8 mouse cellular contexts compared by ENCODE assay signal in the genomic region with DNA sequence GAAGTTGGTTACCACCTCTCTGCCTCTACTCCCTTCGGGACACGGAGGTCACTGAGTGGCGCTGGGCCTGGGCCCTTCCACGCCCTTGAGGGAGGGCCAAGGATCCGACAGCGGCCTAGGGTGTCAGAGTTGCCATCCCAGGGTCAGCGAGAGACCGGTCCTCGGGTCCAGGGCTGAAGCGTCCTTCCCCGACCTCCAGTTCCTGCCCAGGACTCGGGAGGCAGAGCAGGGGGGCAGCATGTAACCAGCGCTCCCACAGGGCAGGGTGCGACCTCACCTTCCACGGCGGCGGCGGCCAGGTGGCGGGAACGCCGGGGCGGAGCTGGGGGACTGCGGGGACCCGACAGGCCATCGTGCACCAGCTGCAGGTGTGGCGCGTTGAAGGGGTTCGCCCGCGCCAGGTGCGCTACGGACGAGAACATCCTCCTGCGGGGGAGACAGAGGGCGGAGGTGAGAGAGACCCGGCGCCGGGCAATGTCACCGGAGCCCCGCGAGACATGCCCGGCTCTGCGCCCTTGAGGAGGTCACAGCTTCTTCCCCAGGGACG. TPM values are rescaled to one million over a fixed set of nuclear protein-coding genes. Genes with fewer than 3 reads are reported as not detected.
DNase-seq lines count a peak whose midpoint lies in the region; ATAC-seq lines count a peak whose summit lies in the region.

No protein-coding gene starts in this region.

- peak; percentile 57; the same call in 1 of the 2 replicates for ATAC-seq in forebrain, embryonic 13.5 days
- ATAC-seq in hindbrain, embryonic 11.5 days (ENCODE audit: low FRiP score) = no peak; the same call in none of the 2 replicates
- peak; percentile 50 for ATAC-seq in liver, embryonic 11.5 days (replicated peaks; ENCODE audit: low FRiP score)
- ATAC-seq in midbrain, embryonic 16.5 days = no peak; the same call in none of the 2 replicates

- peaks cover 34% of the 10 kb centered on the region for H3K36me3 ChIP-seq in forebrain, embryonic 13.5 days (ENCODE audit: poor library complexity, severe bottlenecking)
- H3K36me3 ChIP-seq in hindbrain, embryonic 11.5 days (ENCODE audit: control insufficient read depth, insufficient read depth, low read length) = peaks cover 9% of the 10 kb centered on the region
- peaks cover 28% of the 10 kb centered on the region for H3K36me3 ChIP-seq in liver, embryonic 11.5 days (ENCODE audit: control insufficient read depth, insufficient read depth, low read length)
- peaks cover 13% of the 10 kb centered on the region for H3K36me3 ChIP-seq in midbrain, embryonic 16.5 days (ENCODE audit: control insufficient read depth, insufficient read depth, low read length)

- no peaks in the 10 kb centered on the region for H3K9me3 ChIP-seq in forebrain, embryonic 13.5 days (replicated peaks)
- no peaks in the 10 kb centered on the region for H3K9me3 ChIP-seq in hindbrain, embryonic 11.5 days (ENCODE audit: control insufficient read depth, low read length)
- H3K9me3 ChIP-seq in liver, embryonic 11.5 days (ENCODE audit: control insufficient read depth, low read length) = no peaks in the 10 kb centered on the region
- no peaks in the 10 kb centered on the region for H3K9me3 ChIP-seq in midbrain, embryonic 16.5 days (replicated peaks; ENCODE audit: control insufficient read depth, low read length, poor library complexity, severe bottlenecking)

- no peaks in the 10 kb centered on the region for H3K27me3 ChIP-seq in forebrain, embryonic 13.5 days
- H3K27me3 ChIP-seq in hindbrain, embryonic 11.5 days (ENCODE audit: control insufficient read depth, insufficient read depth, low read length) = no peaks in the 10 kb centered on the region
- no peaks in the 10 kb centered on the region for H3K27me3 ChIP-seq in liver, embryonic 11.5 days (replicated peaks; ENCODE audit: control insufficient read depth, insufficient read depth, low read length)
- H3K27me3 ChIP-seq in midbrain, embryonic 16.5 days (ENCODE audit: control insufficient read depth, insufficient read depth, low read depth, low read length) = no peaks in the 10 kb centered on the region

- WGBS in forebrain, embryonic 13.5 days = 0% methylated on average over 42 of the region's 44 CpGs
- WGBS in hindbrain, embryonic 11.5 days = 0% methylated on average over 43 of the region's 44 CpGs
- WGBS in liver, embryonic 11.5 days = under 1% methylated on average over 42 of the region's 44 CpGs
- under 1% methylated on average over 44 of the region's 44 CpGs for WGBS in midbrain, embryonic 16.5 days

- DNase-seq in kidney, adult 9 months = peak; percentile 65
- DNase-seq in kidney, adult 11 months = no peak
- DNase-seq in adrenal gland, postnatal 14 days = peak; percentile 89
- DNase-seq in hindbrain, embryonic 11.5 days (ENCODE audit: low spot score) = peak; percentile 42
- DNase-seq in liver, embryonic 11.5 days (ENCODE audit: low spot score) = peak; percentile 57
- DNase-seq in thymus, postnatal 4 days = peak; percentile 76

- peak overlapping the region; percentile 99 for H3K9ac ChIP-seq in forebrain, embryonic 13.5 days
- peak overlapping the region; percentile 89 for H3K9ac ChIP-seq in hindbrain, embryonic 11.5 days (ENCODE audit: low read depth, low read length)
- peak overlapping the region; percentile 97 for H3K9ac ChIP-seq in liver, embryonic 11.5 days (ENCODE audit: low read depth, low read length)
- peak overlapping the region; percentile 92 for H3K9ac ChIP-seq in midbrain, embryonic 16.5 days (ENCODE audit: low read depth, low read length)

- peaks cover 21% of the 10 kb centered on the region for H3K4me1 ChIP-seq in forebrain, embryonic 13.5 days
- no peaks in the 10 kb centered on the region for H3K4me1 ChIP-seq in hindbrain, embryonic 11.5 days (replicated peaks; ENCODE audit: control insufficient read depth, insufficient read depth, low read length)
- peaks cover 19% of the 10 kb centered on the region for H3K4me1 ChIP-seq in liver, embryonic 11.5 days (replicated peaks; ENCODE audit: control insufficient read depth, insufficient read depth, low read length)
- H3K4me1 ChIP-seq in midbrain, embryonic 16.5 days (ENCODE audit: control insufficient read depth, insufficient read depth, low read length) = peaks cover 20% of the 10 kb centered on the region

- peak overlapping the region; percentile 87 for H3K27ac ChIP-seq in forebrain, embryonic 13.5 days
- peak overlapping the region; percentile 84 for H3K27ac ChIP-seq in hindbrain, embryonic 11.5 days (ENCODE audit: low read depth, low read length)
- peak overlapping the region; percentile 90 for H3K27ac ChIP-seq in liver, embryonic 11.5 days (ENCODE audit: low read depth, low read length)
- peak overlapping the region; percentile 93 for H3K27ac ChIP-seq in midbrain, embryonic 16.5 days (ENCODE audit: low read length)

- peak overlapping the region; percentile 99 for H3K4me3 ChIP-seq in forebrain, embryonic 13.5 days
- H3K4me3 ChIP-seq in hindbrain, embryonic 11.5 days (ENCODE audit: low read depth, low read length) = peak overlapping the region; percentile 63
- peak overlapping the region; percentile 98 for H3K4me3 ChIP-seq in liver, embryonic 11.5 days (ENCODE audit: low read depth, low read length)
- peak overlapping the region; percentile 85 for H3K4me3 ChIP-seq in midbrain, embryonic 16.5 days (ENCODE audit: low read depth, low read length)

- H3K4me2 ChIP-seq in forebrain, embryonic 13.5 days = peak overlapping the region; percentile 98
- peak overlapping the region; percentile 91 for H3K4me2 ChIP-seq in hindbrain, embryonic 11.5 days (replicated peaks; ENCODE audit: low read depth, low read length)
- peak overlapping the region; percentile 82 for H3K4me2 ChIP-seq in liver, embryonic 11.5 days
- peak overlapping the region; percentile 82 for H3K4me2 ChIP-seq in midbrain, embryonic 16.5 days (ENCODE audit: low read length)

RNA-seq across cellular contexts. Expression of a gene that starts 0.5 kb away (rescaled TPM):
- total RNA-seq in adrenal gland, postnatal 14 days (2021) = 859 and 881 TPM in 2 replicates
- polyA plus RNA-seq in forebrain, embryonic 13.5 days (2015; fragmentation: Nextera tagmentation; extraction: Ambion mirVana) = 439 and 465 TPM in 2 replicates
- polyA plus RNA-seq in hindbrain, embryonic 11.5 days (2014; fragmentation: Nextera tagmentation; extraction: Ambion mirVana) = 426 and 455 TPM in 2 replicates
- polyA plus RNA-seq in liver, embryonic 11.5 days (2014; fragmentation: Nextera tagmentation; extraction: Ambion mirVana) = 481 and 504 TPM in 2 replicates
- 523 and 571 TPM in 2 replicates for polyA plus RNA-seq in midbrain, embryonic 16.5 days (2015; fragmentation: Nextera tagmentation; extraction: Ambion mirVana)

RNA-seq across cellular contexts. Expression of a gene that starts 40.6 kb away (rescaled TPM):
- 30.8 and 34.5 TPM in 2 replicates for total RNA-seq in adrenal gland, postnatal 14 days (2021)
- 13.0 and 14.7 TPM in 2 replicates for polyA plus RNA-seq in forebrain, embryonic 13.5 days (2015; fragmentation: Nextera tagmentation; extraction: Ambion mirVana)
- polyA plus RNA-seq in hindbrain, embryonic 11.5 days (2014; fragmentation: Nextera tagmentation; extraction: Ambion mirVana) = 24.7 and 25.7 TPM in 2 replicates
- polyA plus RNA-seq in liver, embryonic 11.5 days (2014; fragmentation: Nextera tagmentation; extraction: Ambion mirVana) = 21.4 and 23.5 TPM in 2 replicates
- 17.7 and 18.6 TPM in 2 replicates for polyA plus RNA-seq in midbrain, embryonic 16.5 days (2015; fragmentation: Nextera tagmentation; extraction: Ambion mirVana)

RNA-seq across cellular contexts. Expression of a gene that starts 40.8 kb away (rescaled TPM):
- 11.4 and 11.7 TPM in 2 replicates for total RNA-seq in adrenal gland, postnatal 14 days (2021)
- 19.8 and 20.2 TPM in 2 replicates for polyA plus RNA-seq in forebrain, embryonic 13.5 days (2015; fragmentation: Nextera tagmentation; extraction: Ambion mirVana)
- polyA plus RNA-seq in hindbrain, embryonic 11.5 days (2014; fragmentation: Nextera tagmentation; extraction: Ambion mirVana) = 27.4 and 29.4 TPM in 2 replicates
- 15.9 and 20.0 TPM in 2 replicates for polyA plus RNA-seq in liver, embryonic 11.5 days (2014; fragmentation: Nextera tagmentation; extraction: Ambion mirVana)
- 18.9 and 21.2 TPM in 2 replicates for polyA plus RNA-seq in midbrain, embryonic 16.5 days (2015; fragmentation: Nextera tagmentation; extraction: Ambion mirVana)

RNA-seq across cellular contexts. Expression of a gene that starts 57.8 kb away (rescaled TPM):
- total RNA-seq in adrenal gland, postnatal 14 days (2021) = 117 and 128 TPM in 2 replicates
- 250 and 265 TPM in 2 replicates for polyA plus RNA-seq in forebrain, embryonic 13.5 days (2015; fragmentation: Nextera tagmentation; extraction: Ambion mirVana)
- 312 and 320 TPM in 2 replicates for polyA plus RNA-seq in hindbrain, embryonic 11.5 days (2014; fragmentation: Nextera tagmentation; extraction: Ambion mirVana)
- polyA plus RNA-seq in liver, embryonic 11.5 days (2014; fragmentation: Nextera tagmentation; extraction: Ambion mirVana) = 207 and 219 TPM in 2 replicates
- 82.8 and 100 TPM in 2 replicates for polyA plus RNA-seq in midbrain, embryonic 16.5 days (2015; fragmentation: Nextera tagmentation; extraction: Ambion mirVana)

Comparison
In these comparisons a context has a peak if more than half of its experiments do, and no peak if none do; other contexts are left out.
1. ATAC-seq: peak in forebrain, embryonic 13.5 days (single experiment) and liver, embryonic 11.5 days (single experiment); none in hindbrain, embryonic 11.5 days (single experiment) and midbrain, embryonic 16.5 days (single experiment).
2. Peak in every context shown above with its lines, with median percentiles within 50 percentile points of each other: H3K27ac ChIP-seq, H3K4me2 ChIP-seq, H3K4me3 ChIP-seq and H3K9ac ChIP-seq.